Mouse (Mus musculus): ENCODE data around the gene Nfya.

Gene Nfya

GRCm38 (mm10) chr17:48341947-48342346 is 67.8 kb downstream of the Nfya start:
- no peak for DNase-seq

GRCm38 (mm10) chr17:48340267-48340666 is 69.4 kb downstream of the Nfya start:
- DNase-seq: no peak

All from kidney, adult 8-10 months (tissue).